ENCODE assay signal across 8 mouse cellular contexts in the genomic region with DNA sequence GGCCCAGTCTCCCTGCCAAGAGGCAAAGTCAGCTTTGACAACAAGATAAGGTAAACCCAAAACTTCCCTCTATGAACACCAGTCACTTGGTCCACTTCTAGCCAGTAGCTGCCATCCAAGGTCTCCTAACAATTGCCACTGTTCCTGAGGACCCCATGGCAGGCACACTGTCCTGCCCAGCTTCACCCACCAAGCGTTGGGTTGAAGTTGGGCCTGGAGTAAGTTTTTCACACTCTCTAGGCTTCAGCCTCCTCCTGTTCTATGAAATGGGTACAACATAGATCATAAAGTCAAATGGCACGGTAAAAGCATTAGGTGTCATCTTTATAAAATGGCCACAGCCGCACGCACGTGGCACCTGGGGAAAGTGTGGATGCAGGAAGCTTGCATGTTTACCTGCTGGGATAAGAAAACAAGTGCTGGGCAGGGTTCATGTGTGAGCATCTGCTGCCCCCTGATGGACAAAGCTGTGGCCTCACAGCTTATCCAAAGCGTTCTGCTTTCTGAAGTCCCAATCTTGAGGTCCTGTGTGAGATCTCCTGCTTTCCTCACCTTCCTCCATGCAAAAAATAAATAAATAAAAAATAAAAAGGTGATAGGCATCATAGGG. TPM values are rescaled to one million over a fixed set of nuclear protein-coding genes. Genes with fewer than 3 reads are reported as not detected.
DNase-seq lines count a peak whose midpoint lies in the region; ATAC-seq and TF ChIP-seq lines count a peak whose summit lies in the region.

No protein-coding gene starts in this region.

- TF ChIP-seq CTCF in thymus, adult 2 months (IDR thresholded peaks at IDR 0.05; ENCODE audit: borderline replicate concordance, control insufficient read depth, extremely low read depth, insufficient read depth, low read length, poor library complexity), result no peak

- peak; percentile 43 for DNase-seq in thymus, adult 2 months
- DNase-seq in thymus, adult 18-20 months, result no peak
- DNase-seq in gastrocnemius, postnatal 36 days, result peak; percentile 57 to 61
- DNase-seq in limb, embryonic 11.5 days (ENCODE audit: low spot score), result peak; percentile 80
- peak; percentile 73 for DNase-seq in thymus, postnatal 4 days

- intact Hi-C loops in gastrocnemius, postnatal 36 days (cut with DNase I), result no loop called here

- WGBS in thymus, adult 2 months, result 29% methylated on average over 6 of the region's 6 CpGs
- 36% methylated on average over 6 of the region's 6 CpGs for WGBS in kidney, embryonic 15.5 days
- WGBS in limb, embryonic 11.5 days, result 37% methylated on average over 6 of the region's 6 CpGs
- 40% methylated on average over 6 of the region's 6 CpGs for WGBS in neural tube, embryonic 12.5 days

- H3K36me3 ChIP-seq in thymus, adult 2 months (ENCODE audit: control insufficient read depth, insufficient read depth, low read length), result no peaks in the 10 kb centered on the region
- H3K36me3 ChIP-seq in kidney, embryonic 15.5 days, result no peaks in the 10 kb centered on the region
- H3K36me3 ChIP-seq in limb, embryonic 11.5 days (ENCODE audit: control insufficient read depth, insufficient read depth, low read length), result no peaks in the 10 kb centered on the region
- no peaks in the 10 kb centered on the region for H3K36me3 ChIP-seq in neural tube, embryonic 12.5 days

- no peaks in the 10 kb centered on the region for H3K4me1 ChIP-seq in thymus, adult 2 months (replicated peaks; ENCODE audit: control insufficient read depth, insufficient read depth, low read length)
- H3K4me1 ChIP-seq in kidney, embryonic 15.5 days, result 0 out of 2 replicates have a peak, but pooled peaks cover 2% of the 10 kb centered on the region
- no peaks in the 10 kb centered on the region for H3K4me1 ChIP-seq in limb, embryonic 11.5 days (ENCODE audit: control insufficient read depth, insufficient read depth, low read length)
- no peaks in the 10 kb centered on the region for H3K4me1 ChIP-seq in neural tube, embryonic 12.5 days

- peak; percentile 74 for ATAC-seq in common myeloid progenitor, adult 5-6 weeks (replicated peaks; ENCODE audit: low read depth, poor library complexity, severe bottlenecking)
- ATAC-seq in kidney, embryonic 15.5 days (replicated peaks; ENCODE audit: low FRiP score), result peak; percentile 65; the same call in 1 of the 2 replicates
- peak; percentile 56; the same call in 1 of the 2 replicates for ATAC-seq in limb, embryonic 11.5 days (ENCODE audit: insufficient number of reproducible peaks, low FRiP score, low TSS enrichment, low read depth)
- ATAC-seq in neural tube, embryonic 12.5 days (ENCODE audit: low FRiP score, low read depth), result peak; percentile 71

- no peaks in the 10 kb centered on the region for H3K9me3 ChIP-seq in kidney, embryonic 15.5 days (replicated peaks)
- no peaks in the 10 kb centered on the region for H3K9me3 ChIP-seq in limb, embryonic 11.5 days (ENCODE audit: control insufficient read depth, low read length)
- no peaks in the 10 kb centered on the region for H3K9me3 ChIP-seq in neural tube, embryonic 12.5 days

- no peak overlapping the region for H3K4me3 ChIP-seq in thymus, adult 2 months (ENCODE audit: control insufficient read depth, insufficient read depth, low read length)
- H3K4me3 ChIP-seq in kidney, embryonic 15.5 days (replicated peaks), result no peak overlapping the region
- H3K4me3 ChIP-seq in limb, embryonic 11.5 days (ENCODE audit: low read depth, low read length), result no peak overlapping the region
- H3K4me3 ChIP-seq in neural tube, embryonic 12.5 days, result no peak overlapping the region

- no peak overlapping the region for H3K4me2 ChIP-seq in kidney, embryonic 15.5 days
- no peak overlapping the region for H3K4me2 ChIP-seq in limb, embryonic 11.5 days (ENCODE audit: low read depth, severe bottlenecking)
- H3K4me2 ChIP-seq in neural tube, embryonic 12.5 days (replicated peaks), result no peak overlapping the region

- no peaks in the 10 kb centered on the region for H3K27me3 ChIP-seq in thymus, adult 2 months (ENCODE audit: control insufficient read depth, insufficient read depth, low read length)
- H3K27me3 ChIP-seq in kidney, embryonic 15.5 days, result no peaks in the 10 kb centered on the region
- H3K27me3 ChIP-seq in limb, embryonic 11.5 days (ENCODE audit: control insufficient read depth, insufficient read depth, low read length), result no peaks in the 10 kb centered on the region
- H3K27me3 ChIP-seq in neural tube, embryonic 12.5 days (replicated peaks), result no peaks in the 10 kb centered on the region

- no peak for TF ChIP-seq POLR2A in thymus, adult 2 months (IDR thresholded peaks at IDR 0.05; ENCODE audit: control insufficient read depth, extremely low read depth, insufficient read depth, low read length, poor library complexity)

- no peak overlapping the region for H3K9ac ChIP-seq in kidney, embryonic 15.5 days
- H3K9ac ChIP-seq in limb, embryonic 11.5 days (ENCODE audit: low read length), result no peak overlapping the region
- no peak overlapping the region for H3K9ac ChIP-seq in neural tube, embryonic 12.5 days

- H3K27ac ChIP-seq in thymus, adult 2 months (ENCODE audit: control insufficient read depth, insufficient read depth, low read length), result no peak overlapping the region
- no peak overlapping the region for H3K27ac ChIP-seq in kidney, embryonic 15.5 days
- H3K27ac ChIP-seq in limb, embryonic 11.5 days (replicated peaks; ENCODE audit: low read depth, low read length), result no peak overlapping the region
- H3K27ac ChIP-seq in neural tube, embryonic 12.5 days, result no peak overlapping the region

RNA-seq across cellular contexts. Expression of a gene that starts 25.4 kb away (rescaled TPM):
- 0.66 and 0.74 TPM in 2 replicates for polyA plus RNA-seq in thymus, adult 2 months (2012; rRNA removed)
- not detected in 2 replicates for total RNA-seq in common myeloid progenitor, adult 5-6 weeks (2017)
- total RNA-seq in gastrocnemius, postnatal 36 days (2021), result under 1 TPM; 0.64 to 0.96 TPM
- polyA plus RNA-seq in kidney, embryonic 15.5 days (2015; fragmentation: Nextera tagmentation; extraction: Ambion mirVana), result 3.2 and 3.5 TPM in 2 replicates
- polyA plus RNA-seq in limb, embryonic 11.5 days (2014; fragmentation: Nextera tagmentation; extraction: Ambion mirVana), result 2.3 and 2.5 TPM in 2 replicates
- polyA plus RNA-seq in neural tube, embryonic 12.5 days (2016; fragmentation: Nextera tagmentation; extraction: Ambion mirVana), result 0.55 and 0.87 TPM in 2 replicates

Comparison
In these comparisons a context has a peak if more than half of its experiments do, and no peak if none do; other contexts are left out.
1. DNase-seq: peak in thymus, adult 2 months (single experiment), gastrocnemius, postnatal 36 days (2 of 2), limb, embryonic 11.5 days (single experiment) and thymus, postnatal 4 days (single experiment); none in thymus, adult 18-20 months (0 of 2).
2. Peak in every context shown above with its lines, with median percentiles within 50 percentile points of each other: ATAC-seq.